Mouse (Mus musculus): ENCODE measurements at regions not wholly inside any gene's neighbourhood (a gene's known extent, or its start where the extent isn't known, plus 50 kb on each side); places are given as distances from the start of the nearest gene placed in this dataset.

GRCm38 (mm10) chr8:23561683-23562385, 1150.7 kb downstream of the Mrps31 start:
- TF ChIP-seq CTCF (conservative IDR thresholded peaks at IDR 0.05; ENCODE audit: low read length) (no peak), NANOG (IDR thresholded peaks at IDR 0.05; ENCODE audit: borderline replicate concordance, low read length) (peak; percentile 73), POU5F1 (IDR thresholded peaks at IDR 0.05; ENCODE audit: borderline replicate concordance, low read length) (peak; percentile 90)
